Mouse (Mus musculus) liver (tissue): ENCODE measurements around the gene Tmem107.

ENCODE experiments used
- DNase-seq: peaks from one replicate; pipeline ENCODE4 v3.0.0-alpha.2; 2020; ENCODE audit warnings: mixed read lengths

The Tmem107 gene

DNA sequence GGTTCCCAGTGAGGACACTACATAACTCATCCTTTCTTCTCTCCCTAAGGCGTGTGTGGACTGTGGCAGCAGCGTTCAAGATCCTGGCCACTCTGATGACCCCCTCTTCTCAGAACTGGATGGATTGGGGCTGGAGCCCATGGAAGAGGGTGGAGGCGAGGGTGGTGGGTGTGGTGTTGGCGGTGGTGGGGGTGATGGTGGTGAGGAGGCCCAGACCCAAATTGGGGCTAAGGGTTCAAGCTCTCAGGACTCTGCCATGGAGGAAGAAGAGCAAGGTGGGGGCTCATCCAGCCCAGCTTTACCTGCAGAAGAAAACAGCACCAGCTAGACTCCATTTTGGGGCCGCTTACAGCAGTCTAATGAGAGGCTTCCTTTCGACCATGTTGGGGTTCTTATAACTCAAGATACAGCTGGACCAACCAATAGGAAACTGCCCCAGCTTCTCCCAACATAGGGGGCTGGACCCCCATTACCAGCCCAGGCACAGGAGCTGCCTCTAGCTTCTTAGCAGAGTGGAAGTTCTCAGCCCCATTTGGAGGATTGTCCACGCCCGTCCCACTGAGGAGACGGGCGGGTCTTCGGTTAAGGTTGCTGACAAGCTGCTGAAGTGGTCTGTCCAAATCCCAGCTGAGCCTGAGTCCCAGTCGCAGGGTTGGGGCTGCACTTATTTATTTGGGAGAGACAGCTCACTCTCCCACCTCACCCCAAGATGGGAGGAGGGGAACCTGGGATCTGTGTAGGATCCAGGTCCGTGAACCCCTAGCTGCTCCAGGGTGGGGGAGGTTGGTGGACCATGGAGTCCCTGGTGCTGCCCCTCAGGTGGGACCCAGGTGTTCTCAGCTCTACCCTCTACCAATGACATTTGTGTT lies 38.7 kb downstream of the Tmem107 start:
- DNase-seq: no peak

DNA sequence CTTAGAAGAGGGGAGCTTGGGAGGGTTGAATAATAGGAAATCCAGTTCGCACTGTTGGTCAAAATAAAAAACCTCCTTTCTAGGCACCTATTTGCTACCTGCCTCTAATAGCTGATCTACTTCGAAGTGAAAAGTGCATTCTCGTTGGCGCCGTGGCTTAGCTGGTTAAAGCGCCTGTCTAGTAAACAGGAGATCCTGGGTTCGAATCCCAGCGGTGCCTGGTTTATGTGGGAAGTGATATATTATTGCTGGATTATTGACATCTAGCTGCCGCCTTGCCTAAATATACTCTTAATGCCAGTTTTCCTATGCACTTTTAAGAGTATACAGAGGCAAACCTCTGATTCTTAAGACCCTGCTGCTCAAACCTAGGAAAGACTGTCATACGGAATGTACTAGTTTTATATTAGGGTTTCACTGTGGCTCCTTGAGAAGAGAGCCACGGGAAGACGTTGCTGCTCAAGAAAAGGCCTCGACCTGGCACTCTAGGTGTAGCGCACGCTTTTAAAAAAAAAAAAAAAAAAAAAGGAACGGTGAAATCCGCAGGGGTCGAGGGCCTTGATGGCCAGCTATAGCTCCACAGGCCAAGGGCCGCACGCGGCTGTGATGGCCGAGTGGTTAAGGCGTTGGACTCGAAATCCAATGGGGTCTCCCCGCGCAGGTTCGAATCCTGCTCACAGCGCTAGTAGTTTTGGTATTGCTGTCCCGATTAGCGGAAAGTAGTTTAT lies 39.9 kb downstream of the Tmem107 start:
- peak; percentile 94 for DNase-seq

DNA sequence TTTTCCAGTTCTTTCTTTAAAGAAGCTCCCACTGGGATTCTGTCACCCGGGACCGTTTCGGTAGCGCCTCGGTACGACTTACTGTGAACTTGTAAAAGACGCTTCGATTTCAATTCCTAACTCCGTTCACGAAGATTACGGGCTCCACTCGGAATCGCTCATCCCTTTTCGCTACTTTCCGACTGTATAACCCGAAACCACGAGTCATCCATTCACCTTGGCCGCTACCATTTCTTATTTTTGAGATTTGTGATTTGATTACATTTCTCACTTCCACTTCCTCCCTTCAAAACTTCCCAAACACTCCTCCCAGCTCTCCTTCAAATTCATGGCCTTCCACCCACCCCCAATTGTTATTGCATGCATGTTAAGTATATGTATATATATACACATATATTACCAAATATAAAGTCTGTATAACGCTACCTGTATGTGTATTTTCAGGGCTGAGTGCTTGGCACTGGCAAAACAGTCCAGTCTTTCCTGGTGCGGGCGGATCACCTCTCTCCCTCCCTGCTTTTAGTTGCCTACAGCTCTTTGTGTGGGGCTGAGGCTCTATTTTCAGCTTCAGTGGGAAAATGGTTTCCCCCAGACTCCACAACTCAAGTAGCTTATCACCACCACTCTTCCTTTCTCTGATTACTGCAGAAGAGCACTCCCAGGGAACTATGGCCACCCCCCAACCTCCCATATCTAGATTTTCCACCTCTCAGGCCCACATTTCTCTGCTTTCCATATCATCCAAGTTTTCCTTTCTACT lies 40.6 kb downstream of the Tmem107 start:
- no peak for DNase-seq

DNA sequence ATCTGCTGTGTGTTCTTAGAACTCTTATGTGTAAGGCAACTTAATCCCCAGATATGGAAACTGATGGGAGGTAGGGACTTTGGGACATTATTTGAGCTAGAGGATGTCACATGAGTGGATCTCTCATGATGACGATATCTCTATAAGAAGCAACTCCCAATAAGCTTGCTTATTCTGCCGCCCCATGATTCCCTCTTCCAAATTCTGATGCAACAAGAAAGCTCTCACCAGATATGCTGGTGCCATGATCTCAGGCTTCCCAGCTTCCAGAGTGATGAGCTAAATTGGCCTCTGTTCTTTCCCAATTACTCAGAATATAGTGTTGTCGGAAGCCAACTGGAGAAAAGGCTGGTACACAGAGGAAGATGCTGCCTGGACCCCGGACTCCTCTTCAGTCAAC lies 41.3 kb downstream of the Tmem107 start:
- DNase-seq: no peak

DNA sequence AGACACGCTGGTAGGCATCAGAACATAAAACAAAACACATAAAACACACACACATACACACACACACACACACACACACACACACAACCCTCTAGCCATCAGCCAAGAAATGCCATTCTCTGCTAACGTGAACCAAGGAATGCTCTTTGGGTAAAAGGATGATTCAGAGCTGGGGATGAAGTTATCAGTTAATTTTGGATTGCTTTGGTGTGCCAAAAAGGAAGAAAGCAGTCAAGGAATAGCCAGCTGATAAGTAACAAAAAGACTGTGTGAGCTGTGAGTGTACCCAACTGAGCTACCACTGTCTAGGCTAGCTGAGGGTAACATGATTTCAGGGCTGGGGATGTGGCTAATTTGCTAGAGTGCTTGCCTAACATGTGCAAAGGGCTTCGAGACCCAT lies 43.4 kb downstream of the Tmem107 start:
- no peak for DNase-seq

DNA sequence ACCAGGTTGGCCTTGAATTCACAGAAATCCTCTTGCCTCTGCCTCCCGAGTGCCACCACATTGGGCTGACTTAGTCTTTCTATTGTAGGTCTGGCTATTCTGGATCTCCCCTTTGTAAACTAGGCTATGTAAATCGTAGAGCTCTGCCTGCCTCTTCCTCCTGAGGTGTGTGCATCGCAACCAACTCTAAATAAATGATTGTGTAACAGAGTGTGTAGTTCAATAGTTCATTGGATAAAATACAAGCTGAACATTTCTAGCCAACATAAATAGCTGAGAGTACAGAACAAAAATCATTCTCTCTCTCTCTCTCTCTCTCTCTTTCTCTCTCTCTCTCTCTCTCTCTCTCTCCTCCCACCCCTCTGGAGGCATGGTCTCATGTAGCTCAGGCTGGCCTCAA lies 44.0 kb downstream of the Tmem107 start:
- DNase-seq: no peak

DNA sequence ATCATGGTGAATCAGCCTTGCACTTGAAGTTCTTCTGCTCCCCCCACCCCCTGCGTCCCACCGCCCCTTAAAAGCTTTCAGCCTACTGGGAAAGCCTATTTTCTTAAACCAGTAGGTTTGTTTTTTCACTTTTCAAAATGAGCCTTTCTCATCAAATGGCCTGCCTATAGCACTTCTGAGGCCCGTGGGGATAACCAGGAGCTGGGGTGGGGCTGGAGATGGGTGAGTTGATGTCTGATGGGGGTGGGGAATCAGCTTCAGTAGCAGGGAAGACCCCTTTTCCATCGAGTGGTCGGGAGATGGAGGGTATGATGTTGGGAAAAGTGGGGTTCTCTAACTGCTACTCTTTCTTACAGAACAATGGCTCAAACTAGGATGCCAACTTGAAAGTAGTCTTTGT lies 46.2 kb downstream of the Tmem107 start:
- DNase-seq: no peak

DNA sequence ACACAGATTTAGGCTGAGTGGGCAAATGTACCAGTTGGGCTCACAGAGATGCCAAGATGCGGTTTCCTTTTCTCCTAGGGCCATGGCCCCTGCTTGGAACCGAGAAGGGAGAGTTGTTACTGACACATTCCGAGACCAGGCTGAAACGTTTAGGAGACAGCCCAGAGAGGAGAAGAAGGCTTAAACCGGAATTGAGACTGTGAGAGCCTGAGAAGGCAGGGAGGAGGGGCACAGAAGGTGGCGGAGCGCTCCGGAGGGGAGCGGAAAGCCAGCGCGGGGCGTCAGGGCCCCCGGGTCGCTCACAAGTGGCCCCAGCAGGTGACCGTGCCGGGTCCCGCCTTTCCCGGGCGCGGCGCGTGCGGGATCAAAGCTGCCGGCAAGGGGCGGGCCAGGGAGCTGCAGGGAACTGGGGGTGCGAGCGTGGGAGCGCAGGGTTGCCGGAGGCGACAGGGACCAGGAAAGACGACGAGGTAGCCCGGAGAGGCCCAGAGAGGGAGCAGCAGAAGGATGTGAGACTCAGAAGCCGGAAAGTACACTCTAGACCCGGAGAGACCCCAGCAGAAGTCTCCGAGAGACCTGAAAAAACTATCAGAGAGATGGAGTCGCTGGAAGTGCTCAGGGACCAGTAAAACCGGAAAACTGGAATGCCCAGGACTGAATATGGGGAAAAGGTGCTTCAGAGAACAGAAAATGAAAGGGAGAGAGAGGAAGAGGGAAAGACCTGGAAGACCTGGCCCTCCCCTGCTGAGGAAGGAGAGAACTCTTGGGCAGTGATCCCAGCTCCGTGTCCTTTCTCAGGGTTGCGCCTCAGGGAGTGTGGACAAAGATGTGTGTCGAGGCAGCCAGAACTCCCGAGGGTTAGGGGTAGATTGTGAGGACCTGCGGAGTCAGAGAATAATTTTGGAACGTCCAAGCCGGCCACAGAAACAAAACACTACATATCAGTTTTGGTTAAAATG lies 47.4 kb downstream of the Tmem107 start:
- peak; percentile 80 for DNase-seq

DNA sequence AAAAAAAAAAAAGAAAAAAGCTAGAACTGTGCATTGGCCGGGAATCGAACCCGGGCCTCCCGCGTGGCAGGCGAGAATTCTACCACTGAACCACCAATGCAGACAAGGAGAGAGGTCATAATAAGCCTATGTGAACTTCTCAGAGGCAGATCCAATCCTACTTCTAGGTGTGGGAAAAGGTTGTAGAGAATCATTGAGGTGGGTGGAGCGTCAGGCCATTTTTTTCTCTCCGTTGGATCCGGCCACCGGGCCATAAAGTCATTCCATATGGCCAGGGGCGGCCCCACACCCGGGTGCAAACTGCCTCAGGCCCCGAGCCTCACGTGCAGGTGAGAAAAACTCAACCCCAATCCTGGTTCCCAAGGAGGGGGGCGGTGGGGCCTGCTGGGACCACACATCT lies 48.2 kb downstream of the Tmem107 start:
- DNase-seq: peak; percentile 85

DNA sequence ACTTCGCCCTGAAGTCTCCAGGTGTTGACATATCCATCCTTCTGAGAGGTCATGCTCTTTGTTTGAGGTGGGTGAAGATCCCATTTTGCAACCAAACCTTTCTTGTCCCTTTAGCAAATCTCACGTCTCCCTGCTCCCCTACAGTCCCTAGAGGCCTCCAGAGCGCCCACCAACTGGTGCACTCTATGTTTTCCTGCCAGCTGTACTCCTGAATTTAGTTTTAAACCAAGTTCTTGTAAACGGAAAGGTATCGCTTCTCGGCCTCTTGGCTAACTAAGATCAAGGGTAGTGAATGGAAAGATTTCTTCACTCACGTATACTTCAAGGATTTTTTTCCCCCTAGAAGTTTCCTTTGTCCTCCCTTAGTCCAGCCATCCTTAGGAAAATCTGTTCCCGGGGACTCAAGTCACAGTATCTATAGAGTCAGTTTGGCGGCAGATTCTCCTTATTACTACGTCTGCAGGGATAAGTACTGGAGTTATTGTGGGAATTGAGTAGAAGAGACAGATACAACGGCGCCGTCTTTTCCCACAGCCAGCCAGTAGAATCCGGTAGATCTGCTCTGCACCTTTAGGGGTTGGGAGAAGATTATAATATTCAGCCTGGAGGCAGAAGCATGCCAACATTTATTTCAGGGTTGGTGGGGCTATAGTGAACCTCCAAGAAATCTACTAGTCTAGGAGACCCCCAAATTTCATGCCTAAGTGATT lies 49.0 kb downstream of the Tmem107 start:
- no peak for DNase-seq

DNA sequence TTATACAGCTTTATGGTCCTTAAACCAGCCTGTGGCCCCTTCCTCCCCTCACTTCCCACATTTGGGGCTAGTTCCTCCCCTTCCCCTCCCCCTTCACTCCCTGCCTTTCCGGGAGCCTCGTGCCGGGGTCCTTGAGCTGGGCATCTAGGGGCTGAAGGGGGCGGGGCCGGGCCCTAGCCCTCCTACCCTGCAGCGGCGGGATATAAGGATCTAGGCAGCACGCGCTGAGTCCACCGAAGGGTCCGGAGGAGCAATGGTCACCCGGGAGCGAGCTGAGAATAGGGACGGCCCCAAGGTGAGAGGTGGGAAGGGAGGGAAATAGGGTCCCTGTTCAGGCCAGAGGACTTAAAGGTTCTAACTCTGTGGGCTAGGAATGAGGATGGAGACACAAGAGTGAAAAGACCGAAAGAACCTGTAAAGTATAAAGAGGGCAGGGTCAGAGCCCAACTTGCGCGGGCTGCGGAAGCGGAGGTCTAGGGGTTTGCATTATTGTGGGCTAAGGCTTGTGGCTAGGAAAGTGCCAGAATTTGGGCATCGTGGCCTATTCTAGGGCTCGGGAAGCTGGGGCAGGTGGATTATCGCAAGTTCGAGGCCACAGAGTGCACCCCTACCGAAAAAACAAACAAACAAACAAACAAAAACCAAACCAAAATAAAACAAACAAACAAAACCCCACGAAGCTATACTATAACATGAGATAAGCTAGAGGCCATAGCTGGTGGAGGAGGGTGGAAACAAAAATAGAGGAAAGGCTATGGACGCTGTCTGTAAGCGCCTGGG lies 49.8 kb downstream of the Tmem107 start, which contains the start of gene Hes7:
Hes7 (plus strand) TSS at position 184 of the 780 bp plus-strand sequence.
- peak; percentile 28 for DNase-seq

DNA sequence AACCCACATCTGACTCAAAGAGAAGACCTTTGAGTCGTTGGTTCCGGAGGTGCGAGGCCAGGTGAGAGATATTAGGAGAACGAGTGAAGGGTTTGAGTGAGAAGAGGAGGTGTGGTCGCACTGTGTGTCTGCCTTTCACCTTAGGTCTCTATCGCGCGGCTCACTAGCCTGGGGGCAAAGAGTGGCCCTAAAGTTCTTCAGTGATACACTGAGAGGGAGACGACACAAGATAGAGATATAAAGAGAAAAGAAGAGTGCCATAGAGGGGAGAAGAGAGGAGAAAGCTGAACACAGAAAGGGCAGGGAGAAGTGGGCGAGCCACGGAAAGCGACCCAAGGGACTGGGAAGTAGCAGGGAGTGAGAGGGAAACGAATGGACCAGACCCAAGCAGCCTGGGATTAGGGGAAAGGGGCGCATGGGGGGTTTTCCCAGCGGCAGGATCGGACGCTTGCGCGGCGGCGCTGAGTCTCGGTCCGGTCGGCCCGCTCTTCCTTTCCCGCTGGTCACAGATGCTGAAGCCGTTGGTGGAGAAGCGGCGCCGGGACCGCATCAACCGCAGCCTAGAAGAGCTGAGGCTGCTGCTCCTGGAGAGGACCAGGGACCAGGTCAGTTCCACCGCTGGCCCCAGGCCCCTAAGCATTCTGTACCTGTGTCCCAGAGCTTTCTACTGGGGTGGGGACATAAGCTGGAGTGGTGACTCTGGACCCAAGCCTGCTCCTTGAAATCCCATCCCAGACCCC lies 50.6 kb downstream of the Tmem107 start:
- peak; percentile 37 for DNase-seq

DNA sequence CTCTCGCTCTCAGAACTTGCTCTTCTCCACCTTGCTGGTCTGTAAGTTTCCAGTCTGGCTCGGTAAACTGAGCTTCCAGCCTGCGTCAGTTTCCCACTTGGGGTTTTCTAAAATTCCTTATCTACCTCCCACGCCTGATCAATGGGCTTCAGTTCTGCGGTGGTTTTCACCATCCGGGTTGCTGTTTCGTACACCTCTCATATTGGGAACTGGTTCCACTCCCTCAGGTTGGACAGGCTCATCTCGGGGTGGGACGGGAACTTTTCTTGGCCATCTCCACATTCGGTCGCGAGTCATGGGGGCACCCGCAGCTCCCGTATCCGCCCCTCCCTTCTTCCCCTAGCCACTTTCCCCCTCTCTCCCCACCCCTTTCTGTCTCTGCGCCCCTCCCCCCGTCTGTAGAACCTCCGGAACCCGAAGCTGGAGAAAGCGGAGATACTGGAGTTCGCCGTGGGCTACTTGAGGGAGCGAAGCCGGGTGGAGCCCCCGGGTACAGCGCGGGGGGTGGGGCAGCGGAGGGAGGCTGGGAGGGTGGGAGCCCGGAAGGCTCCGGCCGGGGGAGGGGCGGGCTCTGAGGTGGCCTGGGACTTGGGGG lies 51.2 kb downstream of the Tmem107 start:
- DNase-seq: no peak

DNA sequence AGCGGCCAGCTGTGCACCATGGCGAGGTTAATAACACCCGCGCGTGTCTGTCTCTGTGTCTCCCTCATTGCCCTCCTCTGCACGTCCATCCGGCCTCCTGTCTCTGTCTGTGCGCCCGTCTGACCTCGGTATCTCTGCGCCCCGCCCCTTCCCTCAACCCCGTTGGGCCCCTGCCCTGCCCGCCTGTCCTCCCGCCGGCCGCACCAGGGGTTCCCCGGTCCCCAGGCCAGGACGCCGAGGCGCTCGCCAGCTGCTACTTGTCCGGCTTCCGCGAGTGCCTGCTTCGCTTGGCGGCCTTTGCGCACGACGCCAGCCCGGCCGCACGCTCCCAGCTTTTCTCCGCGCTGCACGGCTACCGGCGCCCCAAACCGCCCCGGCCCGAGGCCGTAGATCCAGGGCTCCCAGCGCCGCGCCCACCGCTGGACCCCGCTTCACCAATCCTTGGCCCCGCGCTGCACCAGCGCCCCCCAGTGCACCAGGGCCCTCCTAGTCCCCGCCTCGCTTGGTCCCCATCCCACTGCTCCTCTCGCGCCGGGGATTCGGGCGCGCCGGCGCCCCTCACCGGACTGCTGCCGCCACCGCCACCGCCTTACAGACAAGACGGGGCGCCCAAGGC lies 51.8 kb downstream of the Tmem107 start, which contains the start of gene 9130213A22Rik:
9130213A22Rik (minus strand) TSS at position 254 of the 616 bp plus-strand sequence.
- peak; percentile 87 for DNase-seq
